Mouse (Mus musculus): ENCODE measurements at regions not wholly inside any gene's neighbourhood (a gene's known extent, or its start where the extent isn't known, plus 50 kb on each side); places are given as distances from the start of the nearest gene placed in this dataset.

DNA sequence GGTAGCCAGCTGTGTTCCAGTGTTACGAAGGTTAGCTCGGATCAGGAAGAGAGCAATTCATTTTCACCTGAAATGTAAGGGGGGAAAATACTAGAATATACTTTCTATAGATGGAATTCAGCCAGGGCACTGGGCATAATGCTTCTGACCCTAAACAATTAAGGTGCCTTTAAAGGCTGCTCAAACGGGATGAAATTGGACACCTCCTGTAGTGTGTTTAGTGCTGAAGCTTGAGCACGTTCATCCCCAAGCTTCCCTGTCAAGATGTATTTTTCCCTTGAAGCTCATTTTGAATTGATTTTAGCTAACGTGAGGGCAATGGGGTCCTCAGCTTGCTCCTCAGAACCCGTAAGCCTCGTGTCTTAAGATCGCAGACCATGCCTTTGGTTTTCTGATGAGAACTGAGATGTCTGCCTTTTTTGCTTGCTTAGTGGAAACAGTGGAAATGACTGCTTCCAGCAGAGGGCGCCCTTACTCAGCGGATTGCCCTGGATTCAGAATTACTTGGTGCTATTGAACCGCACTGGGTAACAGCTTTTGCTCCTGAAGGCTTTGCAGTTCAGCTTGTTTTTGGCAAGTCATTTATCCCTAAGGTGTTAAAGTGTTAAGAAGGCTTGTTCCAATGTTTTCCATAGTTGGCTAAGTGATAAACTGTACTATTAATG, 74.6 kb upstream of the Fermt1 start:
- in situ Hi-C loops (cut with MboI, MseI) = loop anchor here (10.0 kb wide), 1 partner anchor 1454 kb away; no protein-coding TSS in a partner anchor

- in situ Hi-C loops (cut with MboI, MseI) = loop anchor here (10.0 kb wide), 1 partner anchor 1454 kb away; no protein-coding TSS in a partner anchor
Measured at GRCm38 (mm10) chr2:133021244-133021643, 75.5 kb upstream of the Fermt1 start.

- in situ Hi-C loops (cut with MboI, MseI) = loop anchor here (10.0 kb wide), 1 partner anchor 1448 kb away; no protein-coding TSS in a partner anchor
Measured at GRCm38 (mm10) chr2:133027038-133027437, 81.3 kb upstream of the Fermt1 start.

- in situ Hi-C loops (cut with MboI, MseI) = no loop called here
Measured at GRCm38 (mm10) chr2:133035421-133035820, 89.7 kb upstream of the Fermt1 start.

DNA sequence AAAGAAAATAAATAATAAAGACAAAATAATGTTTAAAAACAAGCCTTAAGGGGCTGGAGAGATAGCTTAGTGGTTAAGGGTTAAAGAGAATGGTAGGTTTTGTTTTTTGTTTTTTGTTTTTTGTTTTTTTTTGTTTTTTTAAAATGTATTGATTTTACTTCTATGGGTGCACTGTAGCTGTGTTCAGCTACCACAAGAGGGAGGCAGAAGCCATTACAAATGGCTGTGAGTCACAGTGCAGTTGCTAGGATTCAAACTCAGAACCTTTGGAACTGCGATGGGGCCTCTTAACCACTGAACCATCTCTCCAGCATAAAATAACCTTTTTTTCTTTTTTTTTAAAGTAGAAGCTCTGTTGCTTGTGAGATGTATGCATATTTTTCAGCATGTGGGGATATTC, 95.0 kb upstream of the Fermt1 start:
- in situ Hi-C loops (cut with MboI, MseI) = no loop called here

GRCm38 (mm10) chr2:133077698-133078356, 132.1 kb upstream of the Fermt1 start:
- in situ Hi-C loops (cut with MboI, MseI) = no loop called here

- in situ Hi-C loops (cut with MboI, MseI) = no loop called here
Measured at GRCm38 (mm10) chr2:133090976-133091375, 145.3 kb upstream of the Fermt1 start.

- in situ Hi-C loops (cut with MboI, MseI) = no loop called here
Measured at GRCm38 (mm10) chr2:133113642-133114041, 167.9 kb upstream of the Fermt1 start.

DNA sequence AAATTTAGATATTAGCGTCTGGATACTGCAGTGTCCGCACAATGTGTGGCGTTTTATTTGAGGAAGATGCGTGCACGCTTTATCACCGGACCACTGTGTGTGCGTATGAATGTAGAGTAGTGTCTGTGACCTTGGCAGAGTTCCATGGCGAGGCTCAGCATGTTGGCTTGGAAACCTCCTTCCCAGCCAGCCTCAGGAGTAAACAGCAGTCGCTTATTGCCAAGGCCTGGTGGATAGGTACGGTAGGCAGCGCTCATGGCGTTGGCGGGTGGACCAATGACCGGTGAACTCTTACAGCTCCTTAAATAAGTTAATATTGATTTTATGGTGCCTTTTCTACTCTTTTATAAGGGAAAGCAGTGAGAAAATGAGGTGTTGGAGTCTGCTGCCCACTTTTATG, 172.9 kb upstream of the Fermt1 start:
- in situ Hi-C loops (cut with MboI, MseI) = no loop called here

DNA sequence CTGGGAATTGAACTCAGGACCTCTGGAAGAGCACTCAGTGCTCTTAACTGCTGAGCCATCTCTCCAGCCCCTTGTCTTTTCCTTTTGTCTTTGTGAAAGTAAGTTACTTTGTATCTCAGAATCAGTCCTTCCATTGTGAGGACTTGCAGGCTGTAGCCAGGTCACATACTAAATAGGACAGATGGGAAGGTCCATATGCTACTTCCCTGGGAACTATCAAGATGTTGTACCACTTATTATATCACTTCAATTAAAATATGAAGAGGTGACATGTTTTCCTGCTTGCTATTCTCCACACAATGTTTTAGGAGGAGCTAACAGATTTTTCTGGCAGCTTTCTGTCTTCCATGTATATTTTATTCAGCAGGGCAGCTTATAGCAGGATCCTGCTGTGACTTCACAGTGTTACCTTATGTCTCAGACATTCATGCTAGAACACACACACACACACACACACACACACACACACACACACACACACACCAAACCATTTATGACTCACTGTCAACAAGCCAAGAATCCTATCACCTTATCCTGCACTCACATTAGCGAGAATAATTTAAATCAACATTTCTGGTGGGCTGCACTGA, 179.6 kb upstream of the Fermt1 start:
- in situ Hi-C loops (cut with MboI, MseI) = no loop called here

DNA sequence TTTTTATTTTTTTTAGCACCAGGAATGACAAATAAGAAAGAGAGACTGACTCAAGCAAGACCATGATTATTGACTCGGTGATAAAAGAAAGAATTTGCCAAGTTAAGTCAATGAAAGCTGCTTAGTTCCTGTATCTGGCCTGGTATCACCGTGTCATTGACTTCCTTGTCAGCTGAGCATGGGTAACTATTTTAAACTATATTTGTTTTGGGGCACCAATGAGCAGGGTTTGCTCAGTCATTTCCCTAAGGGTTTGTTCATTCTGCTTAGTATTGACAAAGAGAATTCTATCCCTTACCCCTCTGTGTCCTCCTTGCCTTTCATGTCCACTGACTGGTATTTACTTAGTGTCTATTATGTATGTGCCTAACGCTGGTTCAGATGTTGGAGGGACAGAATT, 189.2 kb upstream of the Fermt1 start:
- in situ Hi-C loops (cut with MboI, MseI) = no loop called here

DNA sequence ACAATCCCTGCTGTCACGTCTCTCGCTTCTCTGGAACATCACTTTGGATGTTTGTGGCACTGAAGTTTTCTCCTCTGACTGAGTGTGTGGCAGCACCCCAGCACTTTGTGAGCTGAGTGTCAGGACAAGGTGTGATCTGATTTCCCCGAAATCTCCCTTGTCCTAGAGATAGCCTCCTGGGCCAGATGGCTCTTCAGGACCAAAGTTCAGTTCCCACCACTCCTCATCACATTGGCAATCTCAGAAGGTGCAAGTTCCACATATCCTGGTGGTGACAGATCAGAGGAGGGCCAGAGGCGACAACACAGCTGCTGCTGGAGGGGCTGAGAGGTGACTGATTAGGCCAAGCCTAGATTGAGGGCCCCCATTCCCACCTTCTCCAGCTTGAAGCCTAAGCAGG, 193.2 kb upstream of the Fermt1 start:
- in situ Hi-C loops (cut with MboI, MseI) = no loop called here

DNA sequence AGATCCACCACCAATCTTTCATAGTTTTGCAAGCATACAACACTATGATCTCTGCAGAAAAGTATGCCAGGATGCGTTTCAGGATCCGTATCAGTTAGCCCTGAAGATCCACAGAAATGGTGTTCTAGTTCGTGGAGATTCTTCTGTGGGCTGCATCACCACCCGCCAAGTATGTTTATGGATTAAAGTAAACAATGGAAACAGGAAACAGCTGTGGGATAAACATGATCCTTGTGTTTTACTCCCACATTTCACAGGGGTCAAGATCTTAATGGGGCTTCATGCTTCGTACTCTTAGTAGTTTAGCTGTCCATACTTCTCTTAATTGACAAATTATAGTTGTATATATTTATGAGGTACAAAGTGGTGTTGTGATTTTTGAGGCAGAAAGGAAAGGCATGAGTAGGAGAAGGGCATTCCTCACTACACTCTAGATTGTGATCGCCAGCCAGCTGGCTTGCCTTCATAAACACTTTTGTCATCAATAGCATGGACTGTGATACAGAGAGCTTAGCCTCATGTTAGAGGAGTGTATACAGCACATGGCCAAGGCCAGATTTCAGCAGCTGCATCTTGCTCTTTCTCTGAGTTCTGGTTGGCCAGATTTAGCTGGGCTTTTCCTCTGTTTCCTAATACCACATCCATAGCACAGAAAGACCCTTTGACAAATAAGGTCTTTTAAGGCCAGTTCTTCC, 195.8 kb upstream of the Fermt1 start:
- in situ Hi-C loops (cut with MboI, MseI) = no loop called here

- in situ Hi-C loops (cut with MboI, MseI) = no loop called here
Measured at GRCm38 (mm10) chr2:133152461-133152860, 206.8 kb upstream of the Fermt1 start.

DNA sequence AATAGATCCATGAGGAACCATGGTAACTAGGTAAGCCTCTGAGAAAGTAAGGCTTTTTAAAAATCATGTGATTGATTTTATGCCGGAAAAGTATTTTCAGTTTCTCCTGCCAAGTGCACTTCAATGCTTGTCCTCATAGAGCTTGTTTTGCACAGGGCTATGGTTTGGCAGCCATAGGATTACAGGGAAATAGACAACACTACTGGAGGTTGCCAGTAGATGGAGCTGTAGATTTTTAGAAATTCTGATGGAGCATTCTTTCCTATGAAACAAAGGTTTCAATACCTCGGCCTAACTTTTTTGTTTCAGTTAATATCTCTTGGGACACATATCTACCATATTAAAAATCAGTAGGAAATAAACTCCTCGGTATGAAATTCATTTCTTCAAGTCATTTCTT, 210.8 kb upstream of the Fermt1 start:
- in situ Hi-C loops (cut with MboI, MseI) = no loop called here

DNA sequence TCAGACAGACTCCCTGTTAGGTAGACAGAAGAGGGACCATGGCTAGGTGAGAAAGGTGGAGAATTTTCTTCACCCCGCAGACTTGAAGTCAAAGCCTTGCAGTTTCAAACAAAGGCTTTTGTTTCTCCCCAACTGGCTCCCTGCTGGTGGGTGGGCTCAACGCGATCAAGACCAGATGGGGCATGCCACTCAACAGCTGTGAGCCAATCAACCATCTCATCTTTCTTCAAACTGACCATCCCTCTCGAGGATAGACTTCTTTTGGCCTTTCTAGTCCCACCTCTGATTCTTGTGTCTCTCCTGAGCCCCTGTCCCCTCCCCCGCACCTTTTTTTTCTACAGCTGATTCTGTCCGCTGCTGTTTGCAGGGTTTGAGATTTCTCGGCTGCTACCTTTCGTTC, 212.5 kb upstream of the Fermt1 start:
- in situ Hi-C loops (cut with MboI, MseI) = no loop called here

GRCm38 (mm10) chr2:133159398-133159797, 213.7 kb upstream of the Fermt1 start:
- in situ Hi-C loops (cut with MboI, MseI) = no loop called here

GRCm38 (mm10) chr2:133176411-133176810, 230.7 kb upstream of the Fermt1 start:
- in situ Hi-C loops (cut with MboI, MseI) = no loop called here

- in situ Hi-C loops (cut with MboI, MseI) = no loop called here
Measured at GRCm38 (mm10) chr2:133181216-133181615, 235.5 kb upstream of the Fermt1 start.

DNA sequence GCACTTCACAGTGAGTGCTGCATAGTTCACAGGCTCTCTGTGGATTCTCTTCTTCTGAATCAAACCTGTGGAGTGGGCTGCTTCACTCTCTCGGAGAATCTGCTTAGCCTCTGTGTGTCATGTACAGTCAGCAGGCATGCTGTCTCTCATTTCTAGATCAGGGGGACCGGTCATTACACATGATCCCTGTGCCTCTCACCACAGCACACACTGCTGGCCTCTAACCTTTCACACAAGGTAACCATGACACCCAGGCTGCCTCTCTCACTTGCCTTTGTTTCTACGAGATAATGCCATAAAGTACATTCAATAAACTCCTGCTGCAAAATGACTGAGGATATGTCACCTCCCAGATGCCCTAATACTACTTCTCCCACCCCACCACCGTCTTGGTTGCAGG, 237.2 kb upstream of the Fermt1 start:
- in situ Hi-C loops (cut with MboI, MseI) = no loop called here

DNA sequence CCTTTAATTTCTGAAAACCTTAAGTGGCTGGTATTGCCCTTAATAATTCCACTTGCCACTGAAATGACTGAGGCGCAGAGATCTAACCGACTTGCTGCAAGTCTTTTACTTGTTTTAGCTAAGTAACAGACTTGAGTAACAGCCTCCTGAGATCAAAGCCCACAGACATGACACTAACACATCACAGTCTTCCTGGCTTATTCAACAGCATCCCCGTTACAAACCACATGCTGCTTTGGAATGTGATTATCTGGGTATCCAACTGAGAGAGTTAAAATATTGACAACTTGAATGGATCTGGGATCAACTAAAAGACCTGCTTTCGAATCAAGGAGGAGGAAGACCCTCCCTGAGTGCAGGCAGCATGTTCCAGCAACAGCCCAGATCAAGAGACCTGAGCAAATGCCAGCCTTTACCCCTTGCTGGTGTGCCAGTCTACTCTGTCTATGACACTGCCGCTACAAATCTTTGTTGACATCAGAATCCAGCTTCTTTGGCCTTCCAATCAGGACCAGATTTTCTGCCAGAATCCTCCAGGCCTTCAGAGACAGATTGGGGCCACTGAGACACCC, 258.7 kb upstream of the Fermt1 start:
- in situ Hi-C loops (cut with MboI, MseI) = no loop called here

DNA sequence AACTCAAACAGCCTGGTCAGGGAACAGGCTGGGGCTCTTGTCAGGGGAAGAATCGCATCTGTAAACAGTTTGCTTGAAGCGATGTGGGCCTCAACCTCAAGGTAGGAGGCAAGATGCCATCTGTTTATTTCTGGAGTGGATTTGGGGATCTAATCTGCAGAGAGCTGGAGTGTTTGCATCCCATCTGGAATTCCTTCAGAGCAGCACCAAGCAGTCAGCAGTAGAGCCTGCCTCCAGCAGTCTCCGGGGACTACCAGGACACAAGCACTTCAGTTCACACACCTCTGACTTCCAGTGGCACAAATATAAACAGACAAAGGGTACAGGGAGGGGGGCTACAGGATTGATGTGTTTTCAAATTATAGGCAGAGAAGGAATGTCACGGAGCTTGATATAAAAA, 262.8 kb upstream of the Fermt1 start:
- in situ Hi-C loops (cut with MboI, MseI) = no loop called here

Data from T-helper 1 cell (primary cell).